Mouse (Mus musculus) right cerebral cortex, postnatal 36 days (tissue): ENCODE data around the gene Lonp2.

Source experiments
- DNase-seq, 2 experiments: peaks; one replicate each; pipeline ENCODE4 v3.0.0; 2022; ENCODE audit warnings: low spot score in 2 of 2, mixed read lengths in 1 of 2

The Lonp2 gene

GRCm38 (mm10) chr8:86712594-86712993 lies 88.8 kb downstream of the Lonp2 start:
- DNase-seq, result no peak

DNA sequence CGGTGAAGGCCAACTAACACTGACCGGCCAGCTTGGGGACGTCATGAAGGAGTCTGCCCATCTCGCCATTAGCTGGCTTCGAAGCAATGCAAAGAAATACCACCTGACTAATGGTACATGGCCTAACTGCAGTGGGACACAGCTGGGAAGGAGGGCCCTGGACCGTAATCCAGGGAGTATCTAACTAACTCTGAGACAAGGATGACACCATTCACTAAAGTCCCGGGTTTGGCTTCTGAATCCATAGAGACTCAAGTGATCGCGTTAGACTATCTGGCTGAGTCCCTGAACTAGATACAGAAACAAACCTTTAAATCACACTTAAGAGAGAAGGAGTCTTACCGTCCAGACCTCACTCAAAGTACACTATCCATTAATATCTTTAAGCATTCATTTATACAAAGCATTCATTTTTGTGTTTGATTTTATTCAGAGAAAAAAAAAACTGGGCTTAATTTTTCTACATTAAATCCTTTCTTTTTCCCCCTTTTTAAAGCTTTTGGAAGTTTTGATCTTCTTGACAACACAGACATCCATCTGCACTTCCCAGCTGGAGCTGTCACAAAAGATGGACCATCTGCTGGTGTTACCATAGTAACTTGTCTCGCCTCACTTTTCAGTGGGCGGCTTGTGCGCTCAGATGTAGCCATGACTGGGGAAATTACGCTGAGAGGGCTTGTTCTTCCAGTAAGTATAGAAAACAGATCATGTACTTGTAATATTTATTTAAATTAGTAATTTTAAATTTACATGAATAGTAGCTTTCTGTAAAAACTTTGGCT lies 89.8 kb downstream of the Lonp2 start:
- DNase-seq, result peak; percentile 69 to 84

DNA sequence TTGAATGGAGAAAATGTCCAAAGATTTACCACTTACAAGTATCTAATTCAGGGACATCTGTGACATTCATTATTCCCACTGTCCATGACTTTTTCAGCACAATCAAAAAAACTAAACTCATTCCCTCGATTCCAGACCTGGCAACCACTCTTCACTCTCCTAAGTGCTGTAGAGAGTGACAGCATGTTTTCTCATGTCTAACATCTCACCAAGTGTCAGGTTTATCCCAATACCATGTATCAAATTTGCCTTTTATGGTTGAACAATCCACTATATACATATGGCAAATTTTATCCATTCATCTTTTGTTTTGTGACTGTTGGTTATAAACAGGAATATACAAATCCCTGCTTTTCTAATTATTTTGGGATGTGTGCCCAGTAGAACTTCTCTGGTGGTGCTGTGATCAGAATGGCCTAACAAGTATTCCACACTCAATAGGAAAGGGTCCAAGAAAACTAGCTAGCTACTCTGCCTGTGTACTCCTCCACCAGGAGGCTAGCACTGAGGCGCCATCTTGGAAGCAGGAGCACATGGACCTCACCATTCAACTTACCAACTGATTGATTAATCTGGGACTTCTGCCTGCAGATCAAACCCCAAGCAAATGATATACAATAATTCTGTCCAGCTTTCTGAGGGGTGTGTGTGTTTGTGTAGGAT lies 94.6 kb downstream of the Lonp2 start:
- DNase-seq, result no peak

DNA sequence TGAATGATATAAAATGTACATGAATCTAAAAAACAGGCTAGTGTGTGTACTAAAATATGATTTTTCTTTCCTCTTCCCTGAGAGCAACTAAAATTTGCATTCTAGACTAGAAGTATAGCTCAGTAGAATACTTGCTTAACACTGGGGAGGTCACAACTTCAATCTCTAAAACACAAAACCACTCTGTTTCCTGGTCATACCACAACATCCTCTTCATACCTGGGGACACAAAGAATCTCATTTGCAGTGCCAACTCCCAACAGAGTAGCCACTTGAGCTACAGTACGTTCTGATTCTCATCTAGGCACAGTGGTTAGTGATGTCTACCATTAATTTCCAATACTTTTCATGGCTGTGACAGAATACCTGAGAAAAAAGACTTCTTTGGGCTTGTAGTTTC lies 95.5 kb downstream of the Lonp2 start:
- DNase-seq, result no peak

GRCm38 (mm10) chr8:86720756-86721459 lies 97.1 kb downstream of the Lonp2 start:
- DNase-seq, result no peak

GRCm38 (mm10) chr8:86721490-86721889 lies 97.6 kb downstream of the Lonp2 start:
- no peak for DNase-seq

- DNase-seq, result no peak
Measured at GRCm38 (mm10) chr8:86726959-86727358, 103.1 kb downstream of the Lonp2 start.

- no peak for DNase-seq
Measured at GRCm38 (mm10) chr8:86728224-86728950, 104.5 kb downstream of the Lonp2 start.

- no peak for DNase-seq
Measured at GRCm38 (mm10) chr8:86730303-86730702, 106.5 kb downstream of the Lonp2 start.

DNA sequence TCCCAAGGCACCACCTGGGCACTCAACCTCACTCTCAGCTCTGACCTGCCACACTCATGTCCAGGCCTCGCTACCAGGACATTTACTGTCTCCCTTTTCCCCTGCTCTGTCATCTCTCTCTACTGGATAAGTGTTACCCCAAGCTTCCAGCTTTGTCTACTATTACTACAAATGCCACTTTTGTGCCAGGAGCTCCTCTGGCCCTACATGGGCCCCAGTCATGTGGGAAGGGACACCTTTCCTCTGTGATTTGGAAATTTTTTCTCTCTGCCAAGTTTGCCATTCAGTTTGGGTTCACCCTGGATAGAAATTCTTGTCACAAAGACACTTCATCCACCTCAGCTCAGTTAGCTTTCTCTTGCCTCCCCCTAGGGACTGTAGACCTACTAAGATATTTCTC lies 107.0 kb downstream of the Lonp2 start:
- DNase-seq, result no peak

DNA sequence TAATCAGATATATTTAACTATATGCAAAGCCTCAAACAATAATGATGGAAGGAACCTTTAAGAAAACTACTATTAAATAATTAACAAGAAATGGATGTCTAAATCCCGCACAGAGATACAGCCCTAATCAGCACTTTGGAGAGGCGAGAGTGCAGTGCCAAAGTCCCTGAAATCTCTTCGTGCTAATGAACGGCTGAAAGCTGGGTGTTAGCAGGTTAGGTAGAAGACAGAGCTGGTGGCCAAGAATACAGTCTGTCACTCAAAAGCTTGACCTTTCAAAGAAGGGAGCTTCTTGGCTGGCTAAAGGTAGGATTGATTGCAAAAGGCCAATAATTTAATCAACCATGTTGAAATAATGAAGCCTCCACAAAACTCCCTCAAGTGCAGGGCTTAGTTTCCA lies 110.3 kb downstream of the Lonp2 start:
- no peak for DNase-seq

GRCm38 (mm10) chr8:86734954-86735353 lies 111.1 kb downstream of the Lonp2 start:
- DNase-seq, result no peak

GRCm38 (mm10) chr8:86735446-86736111 lies 111.7 kb downstream of the Lonp2 start:
- no peak for DNase-seq

DNA sequence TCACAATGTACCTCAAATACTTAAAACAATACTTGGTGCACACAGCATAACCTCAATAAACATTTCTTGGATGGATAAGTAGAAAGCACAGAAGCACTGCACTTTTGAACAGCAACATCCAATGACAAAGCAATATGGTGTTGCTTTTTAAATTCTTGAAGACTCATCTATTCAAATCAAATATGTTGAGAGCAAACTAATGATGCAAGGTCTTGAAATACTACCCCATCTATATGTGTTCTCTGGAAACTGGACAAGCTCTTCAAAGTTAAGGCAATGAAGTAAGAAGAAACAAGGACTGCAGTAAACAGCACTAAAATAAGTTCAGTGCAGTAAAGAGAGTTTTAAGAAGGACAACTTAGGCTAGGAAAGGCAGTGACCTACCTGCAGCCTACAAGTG lies 117.1 kb downstream of the Lonp2 start:
- no peak for DNase-seq

DNA sequence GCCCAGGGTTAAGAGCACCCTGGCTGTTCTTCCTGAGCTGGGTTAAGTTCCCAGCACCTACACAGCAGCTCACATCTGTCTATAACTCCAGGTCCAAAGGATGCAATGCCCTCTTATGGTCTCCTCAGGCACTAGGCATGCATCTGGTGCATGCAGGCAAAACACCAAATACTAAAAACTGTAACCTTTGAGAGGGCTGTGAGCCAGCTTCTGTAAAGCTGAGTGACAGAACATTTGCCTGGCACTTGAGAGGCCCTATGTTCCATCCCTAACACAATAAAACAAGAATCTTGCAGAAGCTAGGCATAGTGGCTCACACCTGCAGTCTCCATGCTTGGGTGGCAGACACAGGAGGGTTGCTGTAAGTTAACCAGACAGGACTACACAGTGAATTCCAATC lies 117.8 kb downstream of the Lonp2 start:
- no peak for DNase-seq

DNA sequence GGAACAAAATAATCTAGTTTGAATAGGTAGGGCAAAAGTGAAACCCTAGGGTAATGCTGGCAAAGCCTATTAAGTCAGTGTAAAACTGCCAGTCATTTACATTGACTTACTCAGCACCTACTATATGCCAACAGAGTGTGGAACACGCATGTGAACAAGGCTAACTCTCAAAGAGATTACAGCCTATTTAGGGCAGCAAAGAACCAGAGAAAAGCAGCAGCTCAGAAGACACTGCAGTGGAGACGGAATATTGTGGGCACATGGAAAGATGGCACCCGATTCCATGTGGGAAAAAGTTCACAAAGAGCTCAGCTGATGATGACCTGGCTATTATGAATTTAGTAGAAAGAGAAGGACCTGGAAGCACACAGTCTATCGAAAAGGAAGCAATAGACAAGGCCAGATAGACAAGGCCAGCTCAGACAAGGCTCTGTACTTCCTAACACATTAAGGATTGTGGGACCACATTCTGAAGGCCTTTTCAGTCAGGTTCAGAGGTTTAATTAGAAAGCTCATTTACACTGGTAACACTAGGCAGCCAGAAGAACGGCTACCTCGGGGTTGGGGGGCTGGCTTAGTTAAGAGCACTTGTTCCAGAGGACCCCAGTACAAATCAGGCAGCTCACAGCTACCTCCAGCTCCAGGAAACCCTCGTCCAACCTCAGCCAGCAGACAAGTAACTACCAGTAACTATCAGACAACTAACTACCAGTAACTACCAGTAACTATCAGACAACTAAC lies 118.9 kb downstream of the Lonp2 start:
- no peak for DNase-seq

DNA sequence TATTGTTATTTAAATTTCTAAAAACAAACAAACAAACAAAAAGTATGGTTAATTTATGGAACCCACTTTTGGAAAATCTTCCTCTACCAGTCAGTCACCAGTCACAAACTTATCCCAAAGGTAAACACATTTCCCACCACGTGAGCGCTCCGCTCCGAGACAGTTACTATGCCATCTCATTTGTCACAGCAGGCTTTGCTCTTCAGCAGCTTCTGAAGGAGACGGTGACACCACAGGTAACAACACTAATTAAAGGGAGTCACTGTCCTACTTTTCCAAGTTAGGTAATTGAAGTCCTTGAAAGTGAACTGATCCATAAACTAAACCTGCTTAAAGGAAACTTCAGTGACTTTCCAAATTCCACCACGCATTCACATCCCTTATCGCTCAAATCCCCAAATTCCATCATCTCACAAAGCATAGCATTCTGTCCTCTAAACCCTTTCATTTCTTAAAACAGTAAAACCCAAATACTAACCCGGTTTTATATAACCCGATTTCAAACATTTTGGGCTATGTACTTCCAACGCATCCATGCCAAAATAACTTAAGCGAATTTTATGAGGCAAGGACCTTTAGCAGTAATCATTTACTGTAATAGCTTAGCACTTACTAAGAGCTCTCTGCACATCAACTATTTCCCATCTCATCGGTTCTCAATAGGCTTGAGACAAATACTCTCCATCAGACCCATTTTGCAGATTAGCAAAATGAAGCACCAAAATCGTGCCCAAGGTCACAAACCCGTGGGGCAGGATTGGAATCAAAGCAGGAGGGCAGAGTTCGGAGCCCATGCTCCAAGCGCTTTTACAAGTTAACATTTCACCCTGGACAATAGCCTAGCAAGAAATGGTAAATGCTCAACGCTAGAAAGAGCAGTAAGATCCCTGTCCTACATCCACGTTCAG lies 120.7 kb downstream of the Lonp2 start:
- DNase-seq, result no peak

- peak; percentile 40 to 62 for DNase-seq
Measured at GRCm38 (mm10) chr8:86745221-86745934, 121.5 kb downstream of the Lonp2 start, which contains the start of the genes Gm10638 and Siah1a. Gm10638 (plus strand) TSS chr8:86745699. Siah1a (minus strand) TSS chr8:86745934.

GRCm38 (mm10) chr8:86745935-86746441 lies 122.1 kb downstream of the Lonp2 start:
- DNase-seq, result peak; percentile 84 to 87
